Mouse (Mus musculus): Measurements from ENCODE around the gene Zdhhc12. TPM values are rescaled to one million over a fixed set of nuclear protein-coding genes. Genes with fewer than 3 reads are reported as not detected.

Zdhhc12 gene
- total RNA-seq, 2 experiments from 2014 or later: 2.1 to 2.8 TPM

DNA sequence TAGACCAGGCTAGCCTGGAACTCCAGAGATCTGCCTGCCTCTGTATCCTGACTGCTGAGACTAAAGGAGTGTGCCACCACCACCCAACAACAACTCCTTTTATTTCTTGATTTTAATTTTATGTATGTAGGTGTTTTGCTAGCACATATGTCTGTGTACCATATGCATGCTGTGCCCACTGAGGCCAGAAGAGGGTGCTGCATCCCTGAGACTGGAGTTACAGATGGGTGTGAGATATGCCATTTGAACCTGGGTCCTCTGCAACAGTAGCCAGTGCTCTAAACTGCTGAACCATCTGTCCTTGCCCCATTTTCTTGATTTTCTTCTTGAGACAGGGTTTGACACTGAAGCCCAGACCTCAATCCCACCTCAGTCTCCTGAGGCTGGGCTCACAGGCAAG is 12.9 kb upstream of the Zdhhc12 start:
- DNase-seq (ENCODE audit: low spot score): no peak

GRCm38 (mm10) chr2:30100214-30100613 is 6.8 kb upstream of the Zdhhc12 start:
- no peak for DNase-seq (ENCODE audit: low spot score)

GRCm38 (mm10) chr2:30095882-30096527 is 2.6 kb upstream of the Zdhhc12 start:
- DNase-seq (ENCODE audit: low spot score): peak; percentile 41

DNA sequence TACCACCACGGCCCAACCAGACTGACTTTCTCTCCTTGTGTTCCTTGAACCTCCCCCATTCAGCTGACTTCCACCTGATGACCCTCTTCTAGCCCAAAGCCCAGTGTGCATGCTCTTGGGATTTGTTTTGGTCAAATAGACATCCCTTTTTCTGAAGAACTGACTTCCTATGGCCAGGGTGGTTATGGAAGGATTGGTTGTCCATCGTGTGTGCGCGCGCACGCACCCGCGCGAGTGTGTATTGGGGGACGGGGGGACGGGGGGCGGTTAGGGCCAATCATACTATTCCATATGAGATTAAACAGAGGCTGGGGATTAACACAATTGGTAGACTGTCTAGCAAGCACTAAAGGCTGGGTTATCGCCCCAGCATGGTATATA is 750 bp upstream of the Zdhhc12 start:
- DNase-seq (ENCODE audit: low spot score): no peak

GRCm38 (mm10) chr2:30092280-30092918 is 1.0 kb downstream of the Zdhhc12 start:
- no peak for DNase-seq (ENCODE audit: low spot score)

DNA sequence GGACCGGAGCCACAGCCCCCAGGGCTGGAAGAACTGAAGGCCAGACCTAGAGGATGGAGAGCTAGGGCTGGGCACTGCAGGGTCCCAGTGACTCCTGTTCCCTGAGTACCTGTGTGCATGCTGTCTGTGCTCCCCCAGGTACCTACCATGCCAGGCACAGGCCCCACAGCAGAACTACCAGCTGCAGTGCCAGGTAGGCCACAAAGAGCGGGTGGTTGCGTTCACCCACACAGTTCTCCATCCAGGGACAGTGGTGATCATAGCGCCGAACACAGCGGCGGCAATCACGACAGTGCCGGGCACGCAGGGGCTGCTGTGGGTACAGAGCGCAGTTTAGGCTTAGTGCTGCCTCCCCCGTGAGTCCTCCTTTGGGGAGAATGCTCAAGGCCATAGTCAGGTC is 1.9 kb downstream of the Zdhhc12 start:
- DNase-seq (ENCODE audit: low spot score): no peak

- no peak for DNase-seq (ENCODE audit: low spot score)
These were observed 6.1 kb downstream of the Zdhhc12 start for GRCm38 (mm10) chr2:30087310-30087709.

- no peak for DNase-seq (ENCODE audit: low spot score)
These were observed 8.8 kb downstream of the Zdhhc12 start for GRCm38 (mm10) chr2:30084632-30085031.

DNA sequence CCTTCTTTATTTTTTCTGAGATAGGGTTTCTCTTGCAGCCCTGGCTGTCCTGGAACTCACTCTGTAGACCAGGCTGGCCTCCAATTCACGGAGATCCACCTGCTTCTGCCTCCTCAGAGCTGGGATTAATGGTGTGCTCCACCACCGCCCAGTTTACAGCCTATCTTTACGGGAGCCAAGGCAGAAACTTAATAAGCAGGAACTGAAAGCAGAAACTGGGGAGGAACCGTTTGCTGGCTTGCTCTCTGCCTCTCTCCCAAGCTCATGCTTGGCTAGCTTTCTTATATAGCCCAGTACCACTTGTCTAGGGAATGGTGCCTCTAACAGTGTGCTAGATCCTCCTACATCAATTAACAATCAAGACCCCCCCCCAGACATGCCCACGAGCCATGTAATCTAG is 9.3 kb downstream of the Zdhhc12 start:
- DNase-seq (ENCODE audit: low spot score): no peak

DNA sequence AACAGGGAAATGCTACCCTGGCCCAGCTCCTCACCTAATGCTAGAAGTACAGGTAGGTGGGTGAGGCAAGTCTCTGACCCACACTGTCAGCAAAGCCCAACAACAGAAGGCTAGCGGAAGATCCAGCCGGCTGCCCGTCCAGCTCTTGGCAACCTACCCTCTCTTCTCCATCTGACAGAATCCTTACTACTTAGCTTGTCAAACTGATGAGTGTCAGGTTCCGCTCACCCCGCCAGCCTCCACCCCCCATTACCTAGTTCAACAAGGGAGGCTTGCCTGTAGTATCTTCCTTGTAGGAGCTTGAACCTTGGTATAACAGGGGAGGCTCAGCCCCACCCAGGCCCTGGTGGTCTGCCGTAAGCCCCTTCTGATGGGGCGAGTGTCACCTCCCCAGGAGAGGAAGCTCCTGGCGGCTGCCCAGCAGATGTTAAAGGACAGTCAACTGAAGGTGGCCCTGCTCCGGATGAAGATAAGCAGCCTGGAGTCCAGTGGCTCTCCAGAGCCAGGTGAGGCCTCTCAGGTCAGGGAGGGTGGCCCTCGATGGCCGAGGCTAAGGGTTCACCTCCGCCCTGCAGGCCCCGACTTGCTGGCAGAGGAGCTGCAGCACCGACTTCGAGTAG is 13.2 kb downstream of the Zdhhc12 start:
- no peak for DNase-seq (ENCODE audit: low spot score)

DNA sequence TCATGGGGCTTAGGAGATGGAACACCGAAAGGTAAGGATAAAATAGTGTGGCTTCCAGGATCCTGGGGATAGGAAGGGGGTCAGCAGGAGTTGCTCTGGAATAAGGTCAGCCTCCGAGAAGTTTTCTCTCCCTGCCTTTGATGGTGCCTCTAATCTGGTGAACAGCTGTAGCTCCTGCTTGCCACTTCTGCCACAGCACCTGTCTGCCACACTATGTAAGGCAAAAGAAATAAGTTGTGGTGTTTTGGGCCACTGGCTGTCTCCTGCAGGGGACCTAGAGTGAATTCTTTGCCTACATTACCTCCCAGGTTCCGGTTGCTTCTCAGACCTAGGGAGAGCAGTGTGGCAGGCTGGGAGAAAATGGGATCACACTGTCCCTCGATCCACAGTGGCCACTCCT is 14.7 kb downstream of the Zdhhc12 start:
- no peak for DNase-seq (ENCODE audit: low spot score)

DNA sequence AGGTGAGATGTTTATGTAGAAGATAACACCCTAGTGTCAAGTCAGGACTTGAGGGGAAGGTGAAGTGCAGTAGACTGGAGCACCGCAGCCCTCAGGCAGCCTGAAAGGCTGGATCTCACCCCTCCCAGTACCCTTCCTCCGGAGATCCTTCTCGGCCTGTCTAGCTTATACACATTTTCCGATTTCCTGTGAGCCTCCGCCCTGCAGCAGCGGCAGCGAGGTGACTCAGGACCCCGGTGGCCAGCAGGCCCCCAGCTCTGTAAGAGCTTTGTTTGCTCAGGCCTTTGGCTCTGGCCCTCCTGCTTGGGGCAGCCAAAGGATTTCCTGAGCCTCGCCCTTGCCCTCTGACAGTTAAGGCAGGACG is 15.1 kb downstream of the Zdhhc12 start:
- DNase-seq (ENCODE audit: low spot score): no peak

- DNase-seq (ENCODE audit: low spot score): peak; percentile 84
These were observed 15.7 kb downstream of the Zdhhc12 start, which contains the start of gene Pkn3 for GRCm38 (mm10) chr2:30077502-30078348. TSS of gene Pkn3 (plus strand) at chr2:30077684.

DNA sequence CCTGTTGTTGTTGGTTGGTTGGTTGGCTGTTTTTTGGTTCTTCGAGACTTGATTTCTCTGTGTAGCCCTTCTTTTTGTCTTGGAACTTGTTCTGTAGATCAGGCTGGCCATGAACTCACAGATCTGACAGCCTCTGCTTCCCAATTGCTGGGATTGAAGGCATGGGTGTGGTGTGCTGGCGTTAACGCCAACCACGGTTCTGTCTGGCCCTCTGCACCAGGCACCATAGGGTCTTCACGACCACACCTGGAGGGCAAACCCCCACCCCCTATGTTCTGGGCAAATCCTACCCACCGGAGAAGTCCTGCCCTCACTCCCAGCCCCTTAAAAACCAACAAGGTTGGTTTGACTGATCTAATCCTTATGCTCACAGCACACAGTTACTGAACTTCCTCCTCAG is 16.5 kb downstream of the Zdhhc12 start:
- DNase-seq (ENCODE audit: low spot score): no peak

- DNase-seq (ENCODE audit: low spot score): no peak
These were observed 17.0 kb downstream of the Zdhhc12 start for GRCm38 (mm10) chr2:30076439-30076838.

GRCm38 (mm10) chr2:30075625-30076024 is 17.8 kb downstream of the Zdhhc12 start:
- no peak for DNase-seq (ENCODE audit: low spot score)

GRCm38 (mm10) chr2:30073285-30073684 is 20.2 kb downstream of the Zdhhc12 start:
- no peak for DNase-seq (ENCODE audit: low spot score)

DNA sequence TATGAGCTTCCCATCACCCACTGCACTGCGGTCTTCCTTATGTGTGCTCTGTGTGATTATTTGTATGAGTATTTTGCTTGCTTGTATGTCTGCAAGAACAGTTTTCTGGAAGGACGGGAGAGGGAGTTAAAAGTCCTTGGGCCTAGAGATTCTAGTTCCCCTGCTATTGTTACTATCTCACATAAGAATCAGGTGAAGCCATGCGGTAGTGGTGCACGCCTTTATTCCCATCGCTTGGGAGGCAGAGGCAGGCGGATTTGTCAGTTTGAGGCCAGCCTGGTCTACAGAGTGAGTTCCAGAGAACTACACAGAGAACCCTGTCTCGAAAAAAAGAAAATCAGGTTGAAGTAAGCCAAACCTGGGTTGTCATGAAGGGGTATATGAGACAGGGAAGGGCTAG is 20.6 kb downstream of the Zdhhc12 start:
- DNase-seq (ENCODE audit: low spot score): no peak

GRCm38 (mm10) chr2:30067962-30068361 is 25.5 kb downstream of the Zdhhc12 start:
- no peak for DNase-seq (ENCODE audit: low spot score)

GRCm38 (mm10) chr2:30067031-30067888 is 26.2 kb downstream of the Zdhhc12 start:
- DNase-seq (ENCODE audit: low spot score): no peak
